Mouse (Mus musculus) lung, adult 2 months (tissue): ENCODE measurements around the gene Synrg.

Source experiments
- CTCF ChIP-seq: fragments of 200-500 bp; IDR thresholded peaks from 2 replicates; pipeline ENCODE4 v1.5.1; 2011; ENCODE audit warnings: mild to moderate bottlenecking, low read length, control low read depth; ENCODE audit not compliant: insufficient read depth
- POLR2A ChIP-seq: fragments of 200-500 bp; IDR thresholded peaks from 2 replicates; pipeline ENCODE4 v1.6.1; 2011; ENCODE audit warnings: low read depth, mild to moderate bottlenecking, control low read depth, low read length, borderline replicate concordance; ENCODE audit errors: extremely low read depth

DNA sequence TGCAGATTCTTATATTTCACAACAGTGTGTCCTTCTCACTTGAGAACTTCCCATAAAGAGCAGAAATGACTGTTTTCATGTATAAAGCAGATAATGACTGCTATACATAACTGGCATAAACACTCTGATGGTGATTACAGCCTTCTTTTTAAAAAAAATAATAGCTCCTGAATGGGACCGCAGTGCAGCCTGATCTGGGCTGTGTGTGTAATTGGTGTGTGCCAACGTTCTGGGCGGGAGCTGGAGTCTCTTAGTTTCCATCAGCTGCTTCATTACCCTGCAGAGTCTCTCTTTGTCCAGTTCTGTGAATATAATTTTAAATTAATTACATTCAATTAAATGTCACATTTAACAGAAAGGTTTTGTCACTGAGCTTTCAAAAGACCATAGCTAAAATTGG, 34.8 kb downstream of the Synrg start:
- TF ChIP-seq POLR2A (no peak), CTCF (no peak)
